Mouse (Mus musculus): Measurements from ENCODE around the gene Bola1. TPM values are rescaled to one million over a fixed set of nuclear protein-coding genes. Genes with fewer than 3 reads are reported as not detected.
"Not testable (repeated sequence)": the region's sequence is repeated elsewhere in the genome, so short reads cannot be mapped to it uniquely, and the experiment has no call there.

Bola1 gene
- polyA plus RNA-seq, 1 experiment from 2014 or later: 51.1 TPM

DNA sequence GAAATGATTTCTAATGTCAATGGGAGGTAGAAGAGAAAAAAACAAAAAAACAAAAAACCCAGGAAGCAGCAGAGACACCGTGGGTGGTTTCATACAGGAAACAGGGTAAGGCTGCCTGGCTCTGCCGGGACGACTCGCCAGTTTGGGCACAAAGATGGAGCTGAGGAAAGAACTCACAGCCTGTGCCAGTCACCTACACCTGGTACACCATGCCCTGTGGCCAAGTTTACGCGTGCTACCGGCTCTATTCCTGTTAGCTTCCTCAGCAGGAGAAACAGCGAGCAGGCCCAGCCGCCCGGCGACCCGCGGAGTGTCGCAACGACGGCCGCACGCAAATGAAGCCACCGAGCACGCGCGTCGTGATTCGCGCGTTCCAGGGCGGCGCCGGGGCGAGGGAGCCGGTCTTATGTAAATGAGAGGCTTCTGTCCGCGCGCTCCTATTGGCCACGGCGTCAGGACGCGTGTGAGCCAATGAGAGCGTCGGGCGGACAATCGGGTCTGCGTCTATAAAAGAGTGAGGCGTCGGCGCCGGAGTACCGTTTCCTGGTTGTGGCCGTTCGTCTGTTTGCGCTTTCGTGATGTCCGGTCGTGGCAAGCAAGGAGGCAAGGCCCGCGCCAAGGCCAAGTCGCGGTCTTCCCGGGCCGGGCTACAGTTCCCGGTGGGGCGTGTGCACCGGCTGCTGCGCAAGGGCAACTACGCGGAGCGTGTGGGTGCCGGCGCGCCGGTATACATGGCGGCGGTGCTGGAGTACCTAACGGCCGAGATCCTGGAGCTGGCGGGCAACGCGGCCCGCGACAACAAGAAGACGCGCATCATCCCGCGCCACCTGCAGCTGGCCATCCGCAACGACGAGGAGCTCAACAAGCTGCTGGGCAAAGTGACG lies 25.7 kb upstream of the Bola1 start, which contains the start of gene Hist2h2aa1:
Hist2h2aa1 (plus strand) TSS at position 495 of the 884 bp plus-strand sequence.
- Histone ChIP-seq H3K4me1 (peaks cover 46% of the 10 kb centered on the region), H3K9ac (peak within 1 kb of the TSS; percentile 83), H3K4me3 (peak within 1 kb of the TSS; percentile 53), H3K27ac (peak within 1 kb of the TSS; percentile 99), H3K4me2 (replicated peaks) (peak within 1 kb of the TSS; percentile 66)
- not testable (repeated sequence) for H3K27me3 ChIP-seq, H3K36me3 ChIP-seq, H3K9me3 ChIP-seq
- ATAC-seq (ENCODE audit: low FRiP score, low read depth): peak; percentile 90
- WGBS: 0% methylated on average over 45 of the region's 88 CpGs

DNA sequence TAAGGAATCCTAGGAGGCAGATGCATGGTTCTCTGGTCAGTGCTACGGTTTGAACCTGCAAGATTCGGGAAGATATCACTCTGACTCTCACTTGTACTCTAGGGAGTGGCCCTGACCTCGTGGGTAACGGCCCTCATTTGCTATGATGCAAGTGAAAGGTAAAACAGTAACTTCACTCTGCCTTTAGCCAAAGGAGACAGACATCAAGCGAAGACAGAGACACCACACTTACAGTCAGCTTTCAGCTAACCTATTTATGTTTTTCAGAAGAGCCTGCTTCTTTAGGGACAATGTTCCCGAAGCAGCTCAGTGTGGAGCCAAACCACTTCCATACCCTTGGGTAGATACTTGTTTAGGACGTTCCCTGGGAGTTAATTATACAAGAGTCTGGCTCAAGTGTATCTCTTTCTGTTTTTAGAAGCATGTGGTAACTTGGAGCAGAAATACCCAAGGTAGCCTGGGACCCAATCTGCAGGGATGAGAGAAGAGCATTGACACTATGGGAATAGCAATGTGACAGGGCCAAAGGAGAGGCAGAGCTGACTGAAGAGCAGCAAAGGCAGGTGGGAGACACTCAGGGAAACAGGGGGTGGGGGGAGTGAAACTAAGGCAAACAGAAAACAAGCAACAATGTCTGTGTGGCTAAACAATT lies 24.5 kb upstream of the Bola1 start:
- ATAC-seq (ENCODE audit: low FRiP score, low read depth): no peak
- peak overlapping the region; percentile 99 for H3K27ac ChIP-seq
- peak overlapping the region; percentile 66 for H3K4me2 ChIP-seq (replicated peaks)
- H3K36me3 ChIP-seq: no peaks in the 10 kb centered on the region
- H3K9ac ChIP-seq: peak overlapping the region; percentile 83
- peaks cover 36% of the 10 kb centered on the region for H3K4me1 ChIP-seq
- H3K4me3 ChIP-seq: peak overlapping the region; percentile 53
- 81% methylated on average over 7 of the region's 7 CpGs for whole genome bisulfite sequencing
- H3K9me3 ChIP-seq: no peaks in the 10 kb centered on the region
- no peaks in the 10 kb centered on the region for H3K27me3 ChIP-seq

DNA sequence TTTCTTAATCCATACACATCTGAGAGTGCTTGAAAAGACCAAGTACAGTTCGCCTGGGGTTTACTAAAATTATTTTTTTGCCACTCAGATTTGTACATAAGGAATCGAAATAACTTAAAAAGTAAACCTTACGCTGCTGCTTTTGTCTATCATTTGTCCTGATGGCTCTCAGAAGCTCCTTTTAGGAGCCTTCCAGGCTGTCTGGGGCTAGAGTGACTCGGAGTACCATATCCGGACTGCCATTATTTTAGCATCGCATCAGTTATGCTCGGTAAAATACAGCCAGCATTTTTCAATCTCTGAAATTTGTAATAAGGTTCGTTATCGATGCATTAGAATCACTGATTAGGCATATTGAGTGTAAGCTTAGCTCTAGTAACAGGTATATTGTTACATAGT lies 21.3 kb upstream of the Bola1 start:
- no peak for ATAC-seq (ENCODE audit: low FRiP score, low read depth)
- Histone ChIP-seq H3K4me1 (peaks cover 36% of the 10 kb centered on the region), H3K27me3 (no peaks in the 10 kb centered on the region), H3K27ac (peak overlapping the region; percentile 85), H3K36me3 (no peaks in the 10 kb centered on the region), H3K4me3 (peak overlapping the region; percentile 28), H3K9me3 (no peaks in the 10 kb centered on the region), H3K4me2 (replicated peaks) (peak overlapping the region; percentile 52), H3K9ac (peak overlapping the region; percentile 61)
- WGBS: 82% methylated on average over 9 of the region's 9 CpGs

DNA sequence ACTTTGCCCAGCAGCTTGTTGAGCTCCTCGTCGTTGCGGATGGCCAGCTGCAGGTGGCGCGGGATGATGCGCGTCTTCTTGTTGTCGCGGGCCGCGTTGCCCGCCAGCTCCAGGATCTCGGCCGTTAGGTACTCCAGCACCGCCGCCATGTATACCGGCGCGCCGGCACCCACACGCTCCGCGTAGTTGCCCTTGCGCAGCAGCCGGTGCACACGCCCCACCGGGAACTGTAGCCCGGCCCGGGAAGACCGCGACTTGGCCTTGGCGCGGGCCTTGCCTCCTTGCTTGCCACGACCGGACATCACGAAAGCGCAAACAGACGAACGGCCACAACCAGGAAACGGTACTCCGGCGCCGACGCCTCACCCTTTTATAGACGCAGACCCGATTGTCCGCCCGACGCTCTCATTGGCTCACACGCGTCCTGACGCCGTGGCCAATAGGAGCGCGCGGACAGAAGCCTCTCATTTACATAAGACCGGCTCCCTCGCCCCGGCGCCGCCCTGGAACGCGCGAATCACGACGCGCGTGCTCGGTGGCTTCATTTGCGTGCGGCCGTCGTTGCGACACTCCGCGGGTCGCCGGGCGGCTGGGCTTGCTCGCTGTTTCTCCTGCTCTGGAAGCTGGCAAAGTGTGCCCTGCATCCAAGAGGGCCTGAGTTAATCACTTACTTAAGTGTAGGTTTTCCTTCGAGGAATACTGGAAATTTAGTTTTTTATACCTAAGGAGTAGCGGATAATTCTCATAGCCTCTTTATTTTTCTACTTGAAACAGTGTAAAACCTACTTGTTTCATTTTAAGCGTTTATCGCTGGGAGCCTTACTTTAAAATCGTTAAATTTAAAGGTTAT lies 20.7 kb upstream of the Bola1 start, which contains the start of gene Hist2h2aa2:
Hist2h2aa2 (minus strand) TSS at position 328 of the 850 bp plus-strand sequence.
- Histone ChIP-seq H3K9ac (peak within 1 kb of the TSS; percentile 61), H3K4me1 (peaks cover 36% of the 10 kb centered on the region), H3K4me3 (peak within 1 kb of the TSS; percentile 39), H3K4me2 (replicated peaks) (peak within 1 kb of the TSS; percentile 52), H3K27ac (peak within 1 kb of the TSS; percentile 85)
- ATAC-seq (ENCODE audit: low FRiP score, low read depth): peak; percentile 87
- 3% methylated on average over 42 of the region's 85 CpGs for WGBS
- H3K27me3 ChIP-seq, H3K9me3 ChIP-seq, H3K36me3 ChIP-seq: not testable (repeated sequence)

DNA sequence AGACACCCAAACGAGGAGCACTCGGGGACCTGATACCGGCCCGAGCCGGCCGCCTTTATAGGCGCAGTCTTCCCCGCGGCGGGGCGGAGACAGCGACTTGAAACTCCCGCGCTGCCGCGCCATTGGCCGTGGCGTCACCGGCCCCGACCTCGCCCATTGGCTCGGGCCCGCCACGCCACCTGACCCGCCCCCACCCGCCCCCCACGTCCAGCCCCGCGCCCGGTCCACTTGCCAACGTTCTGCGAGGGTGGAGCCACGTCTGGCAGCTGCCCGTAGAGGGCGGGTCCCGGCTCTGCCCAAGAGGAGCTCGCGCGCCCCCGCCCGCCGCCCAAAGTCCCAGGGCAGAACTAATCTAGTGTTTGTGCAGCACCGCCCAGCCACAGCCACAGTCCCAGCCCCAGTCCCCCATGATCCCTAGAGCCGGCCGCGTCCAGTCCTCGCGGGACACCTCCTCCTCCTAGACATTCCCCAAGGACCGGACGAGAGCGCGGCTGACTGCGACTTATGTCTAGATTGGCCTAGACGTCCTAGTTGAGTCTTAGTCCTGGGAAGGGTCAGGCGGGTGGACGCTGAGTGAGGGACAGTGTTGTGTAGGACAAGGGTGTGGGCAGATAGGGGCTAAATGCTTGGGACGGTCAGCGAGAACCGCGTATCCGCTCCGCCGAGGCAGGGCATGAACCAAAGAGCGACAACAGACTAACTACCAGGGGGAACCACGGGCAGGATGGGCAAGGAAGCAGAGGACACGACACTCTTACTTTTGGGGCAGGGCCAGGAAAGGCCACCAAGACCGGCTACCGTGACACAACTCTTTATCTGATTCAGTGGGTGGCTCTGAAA lies 19.7 kb upstream of the Bola1 start, which contains the start of gene Hist2h3c2:
Hist2h3c2 (minus strand) TSS at position 174 of the 840 bp plus-strand sequence.
- not testable (repeated sequence) for H3K9me3 ChIP-seq, H3K27me3 ChIP-seq, H3K36me3 ChIP-seq
- Histone ChIP-seq H3K27ac (peak within 1 kb of the TSS; percentile 81), H3K4me2 (replicated peaks) (peak within 1 kb of the TSS; percentile 67), H3K4me3 (peak within 1 kb of the TSS; percentile 49), H3K9ac (peak within 1 kb of the TSS; percentile 75), H3K4me1 (peaks cover 30% of the 10 kb centered on the region)
- WGBS: under 1% methylated on average over 17 of the region's 68 CpGs
- ATAC-seq (ENCODE audit: low FRiP score, low read depth): peak; percentile 89

DNA sequence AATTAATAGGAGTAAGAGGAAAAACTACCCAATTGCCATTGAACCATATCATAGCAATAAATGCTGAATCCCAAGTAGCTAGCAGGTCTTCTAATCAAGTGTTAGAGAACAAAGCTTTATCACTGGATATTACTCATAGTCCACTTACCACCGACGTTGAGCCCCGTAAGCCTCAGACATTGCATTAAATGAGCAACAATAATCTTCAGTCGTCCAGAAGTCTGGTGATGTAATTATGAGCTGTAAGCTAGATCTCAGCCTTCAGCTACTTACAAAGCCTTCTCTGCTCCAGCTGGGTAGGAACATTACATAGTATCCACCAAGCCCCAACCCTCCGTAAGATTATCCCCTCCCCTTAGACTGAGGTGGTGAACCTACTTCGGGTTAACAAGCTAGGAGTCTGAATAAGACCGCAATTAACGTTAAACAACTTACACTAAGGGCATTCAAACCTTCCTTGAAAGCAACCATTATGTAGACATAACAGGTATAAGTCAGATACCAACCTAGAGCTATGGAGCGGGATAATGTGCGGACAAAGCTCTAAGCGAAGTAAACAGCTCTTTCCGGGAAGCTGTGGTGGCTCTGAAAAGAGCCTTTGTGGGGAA lies 18.5 kb upstream of the Bola1 start:
- Histone ChIP-seq H3K27ac (peak overlapping the region; percentile 81), H3K27me3 (no peaks in the 10 kb centered on the region), H3K36me3 (no peaks in the 10 kb centered on the region), H3K4me2 (replicated peaks) (peak overlapping the region; percentile 67), H3K9ac (peak overlapping the region; percentile 75), H3K4me1 (peaks cover 24% of the 10 kb centered on the region), H3K4me3 (peak overlapping the region; percentile 49), H3K9me3 (no peaks in the 10 kb centered on the region)
- WGBS: under 1% methylated on average over 12 of the region's 12 CpGs
- ATAC-seq (ENCODE audit: low FRiP score, low read depth): no peak

DNA sequence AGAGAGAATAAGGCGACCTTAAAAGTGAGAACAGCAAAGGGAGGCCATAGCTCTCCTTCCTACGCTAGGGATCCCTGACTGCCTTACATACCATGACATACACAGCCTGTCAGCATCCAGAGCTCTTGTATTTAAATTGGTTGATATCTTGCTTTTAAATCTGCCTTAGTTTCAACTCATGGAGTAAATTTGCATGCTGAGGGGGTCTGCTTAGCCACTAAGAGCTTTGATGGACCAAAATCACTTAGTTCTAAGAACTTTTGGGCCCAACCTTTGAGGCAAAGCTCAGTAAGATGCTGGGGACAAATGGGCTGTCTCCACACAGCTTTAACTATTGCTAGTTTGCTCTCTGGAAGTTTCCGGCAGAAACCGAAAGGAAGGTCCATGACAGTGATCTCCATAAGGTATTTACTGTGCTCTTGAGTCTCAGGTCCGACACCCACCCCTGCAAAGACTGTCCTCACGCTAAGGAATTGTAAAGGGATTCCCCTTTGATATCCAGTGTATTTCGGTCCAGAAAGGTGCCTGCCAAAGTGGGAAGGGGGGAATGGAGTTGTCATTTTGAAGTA lies 17.9 kb upstream of the Bola1 start:
- Histone ChIP-seq H3K36me3 (no peaks in the 10 kb centered on the region), H3K4me1 (peaks cover 24% of the 10 kb centered on the region), H3K9me3 (no peaks in the 10 kb centered on the region), H3K4me3 (peak overlapping the region; percentile 49), H3K27ac (peak overlapping the region; percentile 79), H3K4me2 (replicated peaks) (peak overlapping the region; percentile 67), H3K9ac (peak overlapping the region; percentile 75), H3K27me3 (no peaks in the 10 kb centered on the region)
- ATAC-seq (ENCODE audit: low FRiP score, low read depth): no peak
- WGBS: 21% methylated on average over 7 of the region's 7 CpGs

DNA sequence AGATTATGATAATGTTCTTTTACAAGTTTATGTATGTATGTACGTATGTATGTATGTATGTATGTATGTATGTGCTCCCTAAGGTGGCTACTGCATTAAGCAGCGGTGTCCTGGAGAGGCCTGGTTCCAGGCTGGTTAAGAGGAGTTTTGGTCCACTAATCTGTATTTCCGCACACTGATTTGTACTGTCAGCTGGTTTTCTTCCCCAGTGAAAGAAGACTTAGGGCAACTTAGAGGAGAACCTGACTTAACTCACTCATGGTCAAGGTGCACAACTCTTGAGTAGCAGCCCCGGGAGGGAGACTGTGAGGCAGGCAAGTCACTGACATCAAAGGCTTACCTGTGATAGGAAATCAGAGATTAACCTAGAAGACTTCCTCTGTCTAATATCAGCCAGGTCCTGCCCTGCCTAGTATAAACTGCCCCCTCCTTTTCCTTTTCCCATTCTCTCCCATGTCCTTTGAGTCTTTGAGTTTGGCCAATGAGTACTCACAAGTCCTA lies 17.4 kb upstream of the Bola1 start:
- H3K9ac ChIP-seq: peak overlapping the region; percentile 75
- 78% methylated on average over 4 of the region's 4 CpGs for WGBS
- H3K27ac ChIP-seq: peak overlapping the region; percentile 79; the same call in 1 of the 2 replicates
- ATAC-seq (ENCODE audit: low FRiP score, low read depth): no peak
- H3K4me1 ChIP-seq: peaks cover 24% of the 10 kb centered on the region
- peak overlapping the region; percentile 67 for H3K4me2 ChIP-seq (replicated peaks)
- H3K9me3 ChIP-seq: no peaks in the 10 kb centered on the region
- no peaks in the 10 kb centered on the region for H3K36me3 ChIP-seq
- peak overlapping the region; percentile 49 for H3K4me3 ChIP-seq
- no peaks in the 10 kb centered on the region for H3K27me3 ChIP-seq

DNA sequence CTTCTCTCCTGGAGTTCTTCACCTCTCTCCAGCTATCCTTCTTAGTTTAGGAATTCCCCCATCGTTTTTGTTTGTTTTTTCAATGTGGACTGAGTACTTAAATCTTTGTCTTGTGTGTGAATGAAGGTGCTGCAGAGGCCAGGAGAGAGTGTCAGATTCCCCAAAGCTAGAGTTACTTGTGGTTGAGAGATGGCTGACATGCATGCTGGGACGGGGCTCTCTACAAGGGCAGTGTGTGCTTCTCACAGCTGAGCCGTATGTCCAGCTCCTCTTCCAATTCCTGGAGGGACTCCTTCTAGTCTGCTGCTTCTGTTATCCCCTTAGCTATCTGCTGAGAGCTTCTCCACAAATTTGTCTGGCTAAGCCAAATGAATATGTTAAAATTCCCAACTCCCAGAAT lies 16.3 kb upstream of the Bola1 start:
- H3K36me3 ChIP-seq: no peaks in the 10 kb centered on the region
- no peak overlapping the region for H3K4me2 ChIP-seq (replicated peaks)
- no peak overlapping the region for H3K27ac ChIP-seq
- ATAC-seq (ENCODE audit: low FRiP score, low read depth): no peak
- no peaks in the 10 kb centered on the region for H3K9me3 ChIP-seq
- H3K27me3 ChIP-seq: no peaks in the 10 kb centered on the region
- H3K4me3 ChIP-seq: no peak overlapping the region
- 55% methylated on average over 3 of the region's 3 CpGs for WGBS
- H3K4me1 ChIP-seq: peaks cover 21% of the 10 kb centered on the region
- no peak overlapping the region for H3K9ac ChIP-seq

DNA sequence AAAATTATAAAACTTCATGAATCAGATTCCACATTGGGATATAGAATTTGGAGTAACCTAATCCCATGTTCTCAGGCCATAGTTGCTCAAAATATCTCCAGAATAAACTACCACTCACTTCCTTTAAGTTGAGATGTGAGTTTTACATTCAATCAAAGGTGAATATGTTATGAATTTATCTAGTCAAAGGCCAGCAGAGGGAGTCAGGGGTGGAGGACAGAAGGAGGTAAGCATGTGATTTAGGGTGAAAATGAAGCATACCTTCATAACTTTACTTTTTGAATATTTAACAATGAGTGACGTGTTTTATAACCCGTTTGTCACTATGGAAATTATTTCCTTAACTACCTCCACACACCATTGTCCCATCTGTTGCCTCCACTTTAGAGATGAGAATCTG lies 15.4 kb upstream of the Bola1 start:
- Histone ChIP-seq H3K27ac (no peak overlapping the region), H3K4me1 (peaks cover 19% of the 10 kb centered on the region), H3K9ac (no peak overlapping the region), H3K4me3 (no peak overlapping the region), H3K4me2 (replicated peaks) (no peak overlapping the region), H3K9me3 (no peaks in the 10 kb centered on the region), H3K27me3 (no peaks in the 10 kb centered on the region), H3K36me3 (no peaks in the 10 kb centered on the region)
- no peak for ATAC-seq (ENCODE audit: low FRiP score, low read depth)
- WGBS: 76% methylated on average over 2 of the region's 2 CpGs

Measured in limb, embryonic 13.5 days (tissue).